Mouse (Mus musculus) liver, adult (tissue): Measurements from ENCODE around the gene Atf7ip.

Experiments used
- GATA4 ChIP-seq: IDR thresholded peaks from 2 replicates; pipeline ENCODE4 v1.6.1; 2014; ENCODE audit warnings: mild to moderate bottlenecking, low read length; ENCODE audit not compliant: insufficient replicate concordance

Atf7ip gene

DNA sequence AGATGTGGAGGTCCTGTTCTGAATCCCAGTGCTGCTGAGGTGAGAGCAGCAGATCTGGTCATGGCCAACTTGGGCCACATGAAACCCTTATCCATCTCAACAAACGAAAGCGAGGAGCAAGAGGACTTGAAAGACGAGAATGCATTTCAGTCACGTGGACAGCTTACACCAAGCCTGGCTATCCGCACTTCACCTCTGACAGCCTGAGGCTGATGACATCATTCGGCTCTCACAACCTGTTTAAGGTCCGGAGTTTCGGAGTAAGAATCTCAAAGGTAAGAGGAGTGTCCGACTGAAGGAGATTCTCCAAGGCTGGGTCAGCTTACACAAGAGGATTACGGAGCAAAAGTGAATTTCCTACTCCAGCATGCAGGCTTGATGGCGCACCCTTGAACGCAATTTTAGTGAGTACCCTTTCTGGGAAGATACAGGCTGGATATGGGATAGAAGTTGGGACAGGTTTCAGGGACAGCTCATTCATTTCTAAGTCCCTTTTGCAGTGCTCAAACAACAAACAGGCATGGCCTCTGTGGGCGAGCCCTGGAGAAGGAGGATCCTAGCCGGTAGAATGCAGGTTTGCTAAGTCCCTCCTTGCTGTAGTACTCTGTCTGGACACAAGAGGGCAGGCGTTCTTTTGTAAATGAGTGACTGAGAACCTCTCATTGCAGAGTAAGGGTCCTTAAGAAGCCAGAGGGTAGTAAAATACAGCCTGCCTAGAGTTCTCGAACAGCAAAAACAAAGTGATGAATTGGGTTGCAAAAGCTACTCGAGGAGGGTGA, 114.6 kb downstream of the Atf7ip start:
- no peak for TF ChIP-seq GATA4

GRCm38 (mm10) chr6:136625421-136625820, 119.5 kb downstream of the Atf7ip start:
- no peak for TF ChIP-seq GATA4

GRCm38 (mm10) chr6:136629639-136630038, 123.7 kb downstream of the Atf7ip start:
- TF ChIP-seq GATA4: no peak

- TF ChIP-seq GATA4: no peak
Observed at GRCm38 (mm10) chr6:136631519-136631918, 125.6 kb downstream of the Atf7ip start.

DNA sequence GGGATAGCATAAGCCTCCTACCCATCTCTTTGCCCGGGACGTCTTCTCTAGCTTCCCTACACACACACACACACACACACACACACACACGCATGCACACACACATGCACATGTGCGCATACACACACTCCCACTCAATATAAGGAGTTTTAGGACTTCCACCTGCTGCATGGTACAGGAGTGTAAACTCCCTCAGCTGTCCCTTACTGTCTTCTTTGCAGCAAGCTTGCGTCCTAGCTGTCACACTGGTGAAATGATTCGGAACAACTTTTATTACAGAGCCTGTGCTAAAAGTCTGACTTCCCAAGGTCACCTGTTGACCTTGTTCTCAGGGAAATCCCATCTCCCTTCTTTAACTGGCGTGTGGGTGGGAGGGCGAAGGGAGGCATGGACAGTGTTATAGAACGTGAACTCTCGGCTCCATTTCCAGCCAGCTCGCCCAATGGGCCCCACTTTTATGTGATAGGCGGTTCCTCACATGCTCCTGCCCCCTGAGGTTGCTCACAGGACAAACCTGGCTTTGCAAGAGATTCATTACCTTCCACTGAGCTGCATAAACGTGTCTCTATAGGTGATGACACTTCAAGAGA, 126.1 kb downstream of the Atf7ip start:
- no peak for TF ChIP-seq GATA4

GRCm38 (mm10) chr6:136633154-136633553, 127.2 kb downstream of the Atf7ip start:
- no peak for TF ChIP-seq GATA4

GRCm38 (mm10) chr6:136633719-136634118, 127.8 kb downstream of the Atf7ip start:
- no peak for TF ChIP-seq GATA4

- no peak for TF ChIP-seq GATA4
Observed at GRCm38 (mm10) chr6:136634982-136635381, 129.0 kb downstream of the Atf7ip start.

GRCm38 (mm10) chr6:136644171-136644570, 138.2 kb downstream of the Atf7ip start:
- no peak for TF ChIP-seq GATA4

GRCm38 (mm10) chr6:136645754-136646153, 139.8 kb downstream of the Atf7ip start:
- no peak for TF ChIP-seq GATA4

DNA sequence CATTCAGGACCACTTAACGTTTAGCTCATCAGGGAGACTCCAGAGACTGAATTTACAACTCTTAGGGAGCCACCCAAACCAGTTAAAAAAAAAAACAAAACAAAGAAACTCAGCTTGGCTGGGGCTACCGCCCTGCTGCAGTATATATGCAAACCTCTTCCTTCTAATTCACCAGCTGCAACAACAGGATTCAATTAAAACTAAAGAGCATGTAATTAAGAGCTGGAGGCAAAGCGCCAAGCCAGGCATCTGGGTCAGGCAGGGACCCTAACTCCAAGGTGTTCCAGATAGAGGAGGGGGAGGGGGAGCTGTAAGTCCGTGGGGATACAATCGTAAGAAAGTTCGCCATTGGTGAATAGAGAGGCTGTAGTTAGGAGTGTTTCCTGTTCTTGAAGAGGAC, 140.2 kb downstream of the Atf7ip start:
- TF ChIP-seq GATA4: no peak

DNA sequence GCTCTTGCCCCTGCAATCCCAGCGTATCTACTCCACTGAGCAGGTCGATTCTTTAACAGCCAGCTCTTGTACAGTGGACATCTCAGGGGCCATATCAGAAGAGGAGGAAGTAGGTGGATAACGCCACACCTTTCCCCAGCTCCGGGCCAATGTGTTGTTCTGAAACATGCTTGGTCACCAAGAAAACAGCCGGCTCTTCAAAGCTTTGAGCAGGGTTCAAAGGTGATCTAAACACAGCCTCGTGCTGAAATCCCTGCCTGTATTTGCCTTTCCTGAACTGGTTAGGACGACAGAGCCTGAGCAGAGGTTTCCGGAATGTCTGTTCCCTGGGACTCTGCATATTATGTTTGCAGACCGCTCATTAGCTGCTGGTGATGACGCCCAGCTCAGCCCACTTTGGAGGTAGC, 141.5 kb downstream of the Atf7ip start:
- TF ChIP-seq GATA4: no peak

GRCm38 (mm10) chr6:136650664-136651063, 144.7 kb downstream of the Atf7ip start:
- TF ChIP-seq GATA4: no peak

DNA sequence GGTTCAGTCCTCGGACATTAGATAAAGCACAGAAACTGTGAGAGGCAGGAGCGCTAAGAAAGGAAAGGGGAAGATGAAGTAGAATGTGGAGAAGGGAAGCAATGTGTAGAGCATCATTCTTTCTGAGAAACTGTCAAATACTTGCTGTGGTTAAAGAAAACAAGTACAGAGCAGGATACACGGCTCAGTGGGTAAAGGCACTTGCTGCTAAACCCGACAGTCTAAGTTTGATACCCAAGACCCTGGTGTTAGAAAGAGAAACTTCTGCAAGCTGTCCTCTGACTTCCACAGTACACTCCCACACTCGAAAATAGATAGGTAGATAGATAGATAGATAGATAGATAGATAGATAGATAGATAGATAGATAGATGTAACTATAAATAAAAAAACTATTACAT, 147.4 kb downstream of the Atf7ip start:
- TF ChIP-seq GATA4: no peak

DNA sequence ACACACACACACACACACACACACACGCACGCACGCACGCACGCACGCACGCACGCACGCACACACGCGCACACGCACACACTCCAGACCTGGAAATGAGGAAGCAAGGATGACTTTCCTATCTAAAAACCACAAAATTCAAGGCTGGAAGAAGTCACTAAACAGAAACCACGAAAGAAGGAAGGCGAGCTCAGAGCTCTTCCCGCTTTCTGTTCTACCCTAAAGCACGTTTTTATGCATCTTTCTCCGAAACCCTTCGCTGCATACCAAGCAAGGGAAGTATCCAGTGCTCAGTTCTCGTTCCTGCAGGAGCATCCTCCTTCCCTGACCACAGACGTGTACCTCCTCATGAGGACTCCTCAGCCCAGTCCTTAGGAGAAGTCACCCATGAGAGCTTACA, 148.5 kb downstream of the Atf7ip start:
- no peak for TF ChIP-seq GATA4

GRCm38 (mm10) chr6:136655786-136656185, 149.8 kb downstream of the Atf7ip start:
- no peak for TF ChIP-seq GATA4

- TF ChIP-seq GATA4: no peak
Observed at GRCm38 (mm10) chr6:136658303-136658702, 152.3 kb downstream of the Atf7ip start.
